Mouse (Mus musculus): ENCODE results near the gene Lmntd1.

Lmntd1 gene

GRCm38 (mm10) chr6:145557059-145557992, 56.8 kb downstream of the Lmntd1 start:
- peak; percentile 13 for DNase-seq (ENCODE audit: low read depth)

- no peak for DNase-seq (ENCODE audit: low read depth)
These were observed 60.9 kb downstream of the Lmntd1 start for GRCm38 (mm10) chr6:145553226-145553625.

DNA sequence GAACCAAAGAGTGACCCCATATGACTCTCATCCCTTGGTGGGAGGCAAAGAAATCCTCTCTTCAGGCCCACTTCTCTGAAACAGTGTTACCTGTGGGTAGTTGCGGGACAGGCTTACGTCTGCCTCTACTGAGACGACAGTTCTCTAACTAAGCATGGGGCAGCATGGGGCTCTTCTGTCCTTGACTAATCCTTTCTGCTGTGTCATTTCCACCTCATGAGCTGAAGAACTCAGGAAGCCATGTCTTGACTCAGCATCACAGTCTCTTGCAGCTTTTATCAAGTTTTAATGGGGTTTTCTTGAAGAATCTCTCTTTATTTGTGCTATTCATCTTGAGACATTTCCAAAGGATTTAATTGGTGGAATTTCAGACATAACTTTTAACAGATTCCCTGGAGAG, 61.3 kb downstream of the Lmntd1 start:
- DNase-seq (ENCODE audit: low read depth) = no peak

- DNase-seq (ENCODE audit: low read depth) = no peak
These were observed 63.1 kb downstream of the Lmntd1 start for GRCm38 (mm10) chr6:145550993-145551392.

- no peak for DNase-seq (ENCODE audit: low read depth)
These were observed 68.0 kb downstream of the Lmntd1 start for GRCm38 (mm10) chr6:145545927-145546641.

DNA sequence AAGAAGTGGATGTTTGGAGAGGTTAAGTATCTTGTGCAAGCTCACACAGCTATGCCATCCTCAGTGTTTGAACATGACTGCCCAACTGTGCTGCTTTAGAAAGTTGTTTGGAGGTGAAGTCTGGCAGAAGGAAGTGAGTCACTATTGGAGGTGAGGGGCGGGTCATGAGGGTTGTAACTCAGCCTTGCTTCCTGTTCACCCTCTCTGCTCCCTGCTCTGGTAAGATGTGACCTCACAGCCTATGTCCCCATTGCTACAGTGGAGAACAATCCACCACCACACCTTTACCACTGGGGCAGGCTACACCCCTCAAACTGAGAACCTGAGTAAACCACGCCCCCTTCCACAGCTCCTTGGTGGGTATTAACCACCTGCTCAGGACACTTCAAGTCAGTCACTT, 69.3 kb downstream of the Lmntd1 start:
- DNase-seq (ENCODE audit: low read depth) = no peak

GRCm38 (mm10) chr6:145544304-145544703, 69.8 kb downstream of the Lmntd1 start:
- no peak for DNase-seq (ENCODE audit: low read depth)

GRCm38 (mm10) chr6:145539568-145539859, 74.6 kb downstream of the Lmntd1 start:
- no peak for DNase-seq (ENCODE audit: low read depth)

DNA sequence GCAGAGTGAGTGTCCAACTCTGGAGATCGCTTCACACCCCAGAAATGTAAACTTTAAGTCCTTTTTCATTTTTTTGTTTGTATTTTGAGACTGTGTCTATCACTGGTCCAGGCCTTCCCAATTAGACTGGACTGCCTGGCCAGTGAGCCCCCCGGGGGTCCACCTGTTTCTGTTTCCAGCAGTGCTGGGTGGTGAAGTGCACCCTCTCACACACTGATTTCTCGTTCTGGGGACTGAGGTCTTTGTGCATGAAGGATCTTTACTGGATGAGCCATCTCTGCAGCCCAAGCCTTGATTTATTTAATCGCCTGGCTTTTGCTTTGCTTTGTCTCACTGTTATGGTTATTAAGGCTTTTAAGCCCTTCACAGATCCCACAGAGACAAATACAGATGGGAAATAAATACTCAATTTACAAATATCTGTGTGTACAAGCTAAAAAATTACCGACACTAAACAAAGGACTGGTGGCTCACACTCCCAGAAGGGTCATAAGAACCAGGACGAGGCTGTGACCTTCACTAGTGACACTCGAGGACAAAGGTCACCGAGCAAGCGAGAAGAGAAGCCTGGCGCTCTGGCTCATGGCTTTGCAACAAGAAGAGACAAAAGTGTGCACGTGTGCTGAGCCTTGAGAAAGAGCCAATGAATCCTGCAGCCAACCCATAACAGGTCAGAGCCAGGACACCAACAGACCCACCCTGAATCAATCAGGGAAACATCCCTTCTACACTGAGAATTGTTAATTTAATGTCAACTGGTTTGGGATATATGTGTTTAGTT, 75.1 kb downstream of the Lmntd1 start:
- no peak for DNase-seq (ENCODE audit: low read depth)

DNA sequence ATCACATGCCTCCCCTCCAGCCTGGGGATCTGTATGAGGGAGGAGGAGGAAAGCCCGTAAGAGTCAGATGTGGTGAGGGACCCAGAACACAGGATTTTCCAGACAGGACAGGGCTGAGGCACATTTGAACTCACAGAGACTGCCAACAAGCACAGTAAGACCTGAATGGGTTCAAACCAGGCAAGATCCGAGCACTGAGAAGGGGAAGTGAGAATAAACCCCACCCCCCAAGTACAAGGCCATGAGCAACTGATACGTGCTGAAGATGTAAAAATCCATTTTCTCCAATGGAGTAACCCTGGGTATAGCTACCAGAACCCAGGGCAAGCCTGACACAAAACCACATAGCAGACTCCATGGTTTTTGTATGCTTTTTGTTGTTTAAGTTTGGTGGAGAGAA, 83.7 kb downstream of the Lmntd1 start:
- no peak for DNase-seq (ENCODE audit: low read depth)

GRCm38 (mm10) chr6:145523337-145523736, 90.8 kb downstream of the Lmntd1 start:
- no peak for DNase-seq (ENCODE audit: low read depth)

- no peak for DNase-seq (ENCODE audit: low read depth)
These were observed 91.5 kb downstream of the Lmntd1 start for GRCm38 (mm10) chr6:145522617-145523016.

DNA sequence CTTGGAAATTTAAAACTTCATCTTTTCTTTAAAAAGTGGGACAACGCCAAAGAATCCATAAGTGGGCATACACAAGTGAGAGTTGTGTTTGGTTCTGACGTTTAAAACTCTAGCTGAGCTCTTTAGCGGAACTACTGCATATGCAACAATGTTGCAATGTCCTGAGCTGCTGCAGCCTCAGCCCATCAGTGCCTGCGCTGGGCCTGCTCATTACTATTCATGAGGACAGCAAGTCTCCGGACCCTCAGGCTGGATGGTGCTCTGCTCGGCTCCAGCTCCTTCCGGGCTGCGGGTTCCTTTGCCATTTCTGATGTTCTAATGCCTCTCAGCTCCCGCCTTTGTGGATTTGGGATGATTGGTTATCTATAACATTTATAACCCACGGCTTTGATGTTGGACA, 97.1 kb downstream of the Lmntd1 start:
- no peak for DNase-seq (ENCODE audit: low read depth)

- DNase-seq (ENCODE audit: low read depth) = no peak
These were observed 98.1 kb downstream of the Lmntd1 start for GRCm38 (mm10) chr6:145515859-145516581.

- DNase-seq (ENCODE audit: low read depth) = no peak
These were observed 102.9 kb downstream of the Lmntd1 start for GRCm38 (mm10) chr6:145511265-145511664.

- no peak for DNase-seq (ENCODE audit: low read depth)
These were observed 105.3 kb downstream of the Lmntd1 start for GRCm38 (mm10) chr6:145508828-145509227.

DNA sequence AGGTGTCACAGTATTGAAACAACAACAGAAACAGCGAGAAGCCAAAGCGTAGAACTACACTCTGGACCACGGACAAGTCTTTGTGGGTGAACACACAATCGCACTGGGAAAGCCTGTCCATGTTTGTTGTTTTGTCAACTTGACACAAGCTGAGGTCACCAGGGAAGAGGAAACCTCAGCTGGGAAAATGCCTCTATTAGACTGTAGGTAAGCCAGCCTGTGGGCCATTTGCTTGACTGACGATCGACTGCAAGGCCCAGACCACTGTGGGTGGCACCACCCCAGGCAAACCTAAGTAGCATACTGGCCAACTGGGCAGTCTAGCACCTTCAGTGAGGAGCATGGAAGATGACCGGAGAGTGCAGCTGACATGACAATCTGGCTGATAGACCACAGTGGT, 112.4 kb downstream of the Lmntd1 start:
- DNase-seq (ENCODE audit: low read depth) = no peak

DNA sequence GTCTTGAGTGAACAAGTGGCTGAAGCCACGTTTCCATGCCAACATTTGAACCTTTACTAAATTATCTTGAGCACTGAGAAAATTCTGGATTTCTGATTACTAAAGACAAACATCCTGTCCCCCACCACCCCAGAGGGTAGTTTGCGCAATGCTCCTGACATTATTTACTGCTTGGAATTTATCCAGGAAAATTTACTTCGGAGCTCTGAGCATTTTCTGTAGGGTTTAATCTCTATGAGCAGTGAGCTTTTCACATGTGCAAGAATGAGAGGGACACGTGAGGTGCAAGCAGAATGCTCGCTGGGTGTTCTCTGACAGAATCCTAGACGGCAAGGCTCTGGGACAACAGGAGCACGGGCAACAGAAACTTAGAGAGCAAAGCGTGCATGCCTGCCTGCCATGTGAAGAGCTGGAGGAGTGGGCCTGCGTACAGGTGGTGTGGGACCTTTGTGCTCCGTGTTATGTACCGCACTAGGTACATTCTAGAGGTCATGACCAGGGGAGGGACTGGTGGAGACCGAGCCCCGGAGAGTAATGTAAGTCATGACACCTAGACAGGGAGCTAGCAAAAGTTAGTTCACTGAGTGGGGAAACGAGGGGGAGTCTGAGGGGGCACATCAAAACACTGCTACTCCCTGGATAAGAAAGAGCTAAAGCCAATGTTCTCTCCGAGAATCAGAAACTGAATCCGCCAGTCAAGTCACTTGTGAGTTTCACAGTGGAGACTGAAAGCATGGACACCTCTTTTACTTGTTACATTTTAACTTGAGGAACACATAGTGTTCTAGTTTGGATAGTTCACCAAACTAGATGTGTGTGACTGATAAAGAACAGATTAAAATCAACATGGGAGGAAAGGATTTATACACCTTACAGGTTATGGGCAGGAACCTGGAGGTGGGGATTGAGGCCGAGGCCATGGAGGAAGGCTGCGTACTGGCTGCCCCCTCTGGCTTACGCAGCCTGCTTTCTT, 114.3 kb downstream of the Lmntd1 start:
- DNase-seq (ENCODE audit: low read depth) = no peak

DNA sequence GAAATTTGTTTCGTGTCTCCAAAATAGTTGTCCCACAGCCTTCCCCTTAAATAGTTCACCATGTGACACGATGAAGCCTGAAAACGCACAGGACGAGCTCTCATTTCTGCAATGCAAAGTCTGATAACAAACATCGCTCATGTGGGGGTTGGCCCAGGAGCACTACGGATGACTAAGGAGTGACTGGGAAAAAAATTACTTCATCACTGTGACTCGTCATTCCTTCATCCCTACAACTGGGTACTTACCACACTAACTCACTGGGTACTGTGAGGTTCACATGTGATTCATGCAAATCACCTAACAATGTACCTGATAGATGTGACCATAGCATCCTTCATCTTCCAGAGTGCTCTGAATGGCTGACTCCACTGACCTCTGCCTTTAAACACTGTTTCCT, 118.4 kb downstream of the Lmntd1 start:
- DNase-seq (ENCODE audit: low read depth) = no peak

DNA sequence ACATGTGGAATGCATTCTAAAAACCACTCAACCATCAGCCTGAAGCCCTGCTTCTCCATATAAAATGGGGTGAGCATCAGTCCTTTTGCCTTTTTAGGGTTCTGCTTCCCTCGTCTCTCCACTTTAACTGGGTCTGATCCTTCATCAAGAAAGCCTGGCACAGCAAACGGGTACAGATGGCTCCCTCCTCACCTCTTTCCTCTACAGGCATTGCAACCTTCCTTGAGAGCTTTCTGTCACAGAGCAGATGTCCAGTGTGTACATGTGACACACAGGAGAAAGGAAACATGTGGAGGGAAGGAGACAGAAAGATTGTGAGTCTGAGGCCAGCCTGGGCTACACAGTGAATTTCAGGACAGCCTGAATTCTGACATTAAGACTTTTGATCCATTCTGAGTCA, 125.9 kb downstream of the Lmntd1 start:
- DNase-seq (ENCODE audit: low read depth) = no peak

Data from c-Kit-positive CD71-positive TER-119-negative erythroid progenitor cells, embryonic 14.5 days (primary cell).